Mouse (Mus musculus) megakaryocyte, embryonic 14.5 days (primary cell): ENCODE measurements around the gene Scamp4.

Experiments
- FLI1 ChIP-seq: IDR thresholded peaks from 2 replicates; pipeline ENCODE4 v1.6.1; 2012; ENCODE audit warnings: low read length, inconsistent platforms, mixed read lengths
- GATA1 ChIP-seq: IDR thresholded peaks from 3 replicates; pipeline ENCODE4 v1.6.1; 2012; ENCODE audit warnings: mixed read lengths, low read length, inconsistent platforms, borderline replicate concordance

- TF ChIP-seq GATA1 (no peak), FLI1 (no peak)
Observed at GRCm38 (mm10) chr10:80559431-80559830, 43.2 kb upstream of the Scamp4 start.
